Mouse (Mus musculus) E14TG2a.4 (cell line): Measurements from ENCODE around the gene Selenon.

ENCODE experiments used
- CTCF ChIP-seq: conservative IDR thresholded peaks from 2 replicates; pipeline ENCODE4 v1.5.1; 2014; ENCODE audit warnings: low read length
- POU5F1 ChIP-seq: IDR thresholded peaks from 2 replicates; pipeline ENCODE4 v1.6.1; 2014; ENCODE audit warnings: low read length, borderline replicate concordance

GRCm38 (mm10) chr4:134596816-134597692 lies 45.1 kb upstream of the Selenon start:
- TF ChIP-seq CTCF (no peak), POU5F1 (no peak)
